Mouse (Mus musculus): Measurements from ENCODE around the gene Cdh3.

GRCm38 (mm10) chr8:106574283-106574682, 63.6 kb downstream of the Cdh3 start:
- no peak for TF ChIP-seq CHD1 (IDR thresholded peaks at IDR 0.05; ENCODE audit: low read depth, low read length)
- no peak for TF ChIP-seq POLR2AphosphoS2 (IDR thresholded peaks at IDR 0.05; ENCODE audit: low read depth, low read length)
- TF ChIP-seq ELF1 (IDR thresholded peaks at IDR 0.05; ENCODE audit: low read depth, low read length) = no peak
- no peak for TF ChIP-seq E2F4 (IDR thresholded peaks at IDR 0.05; ENCODE audit: insufficient replicate concordance, low read depth, low read length)
- no peak for TF ChIP-seq POLR2A (IDR thresholded peaks at IDR 0.05; ENCODE audit: low read depth, low read length)
- no peak for TF ChIP-seq SMC3 (IDR thresholded peaks at IDR 0.05; ENCODE audit: low read depth, low read length)
- TF ChIP-seq CTCF (conservative IDR thresholded peaks at IDR 0.05 in 1 of 2, IDR thresholded peaks at IDR 0.05 in 1 of 2; ENCODE audit: low read depth in 2 of 2, low read length in 2 of 2) = no peak
- TF ChIP-seq EP300 (IDR thresholded peaks at IDR 0.05; ENCODE audit: low read length) = no peak
- no peak for TF ChIP-seq MYC (IDR thresholded peaks at IDR 0.05; ENCODE audit: low read depth, low read length)
- TF ChIP-seq KAT2A (IDR thresholded peaks at IDR 0.05; ENCODE audit: insufficient replicate concordance, low read length) = no peak
- no peak for TF ChIP-seq RAD21 (IDR thresholded peaks at IDR 0.05; ENCODE audit: low read depth, low read length)
- TF ChIP-seq MAFK (IDR thresholded peaks at IDR 0.05; ENCODE audit: insufficient replicate concordance, low read length) = no peak

Measured in CH12.LX (cell line).